Mouse (Mus musculus) macrophage (primary cell): ENCODE results near the gene Gm49333. TPM values are rescaled to one million over a fixed set of nuclear protein-coding genes. Genes with fewer than 3 reads are reported as not detected.

Experiments used
- H3K27ac ChIP-seq: fragments of 350-480 bp; formaldehyde crosslinking; 2 replicates; pipeline ENCODE4 v1.9.0; 2021
- H3K36me3 ChIP-seq: fragments of 350-480 bp; formaldehyde crosslinking; 2 replicates; pipeline ENCODE4 v1.9.0; 2021; ENCODE audit errors: inconsistent target
- H3K4me3 ChIP-seq: fragments of 350-480 bp; formaldehyde crosslinking; 2 replicates; pipeline ENCODE4 v1.9.0; 2021; ENCODE audit errors: inconsistent target
- H3K79me2 ChIP-seq: fragments of 350-480 bp; formaldehyde crosslinking; 2 replicates; pipeline ENCODE4 v1.9.0; 2021; ENCODE audit errors: inconsistent target
- WGBS: methylation state at CpG from one replicate; pipeline ENCODE4 v1.1.7; 2026; ENCODE audit warnings: inconsistent platforms; ENCODE audit not compliant: missing documents; 5-methylcytosine and 5-hydroxymethylcytosine counted together
- polyA plus RNA-seq: library from polyadenylated mRNA; stranded (reverse); fragments of 250-400 nt; gene quantifications from 3 replicates; pipeline ENCODE4 v1.2.4, GENCODE M21; 2018; ENCODE audit warnings: inconsistent platforms
- total RNA-seq, 78 experiments: library from RNA; depleted of rRNA; stranded (reverse); fragments of 250-400 nt; gene quantifications; 1 replicate in 9 of 78; 2 replicates in 24 of 78; 3 replicates in 43 of 78; 4 replicates in 2 of 78; pipeline ENCODE4 v1.2.4; 2018; ENCODE audit warnings: inconsistent platforms in 56 of 78

The Gm49333 gene
- not detected for total RNA-seq (2018; cell fraction: chromatin; rRNA removed)
- total RNA-seq (2018; cell fraction: cytosol; rRNA removed): under 1 TPM in 3 of 26 experiments, not detected in 23; 0.04 to 0.06 (median 0.06) TPM
- under 1 TPM in 1 of 26 experiments, not detected in 25; 0.30 TPM for total RNA-seq (2018; cell fraction: nucleus; rRNA removed)
- not detected in 3 replicates for polyA plus RNA-seq

GRCm38 (mm10) chr16:20611357-20612227, at the start of gene Gm49333, which contains the start of the genes Eef1akmt4 and Alg3:
Gene Gm49333 (plus strand): TSS chr16:20611610.
Gene Eef1akmt4 (plus strand): TSS chr16:20611593.
Gene Alg3 (minus strand): TSS chr16:20611735.
- Histone ChIP-seq H3K36me3 (peaks cover 5% of the 10 kb centered on the region), H3K27ac (peak within 1 kb of the TSS; percentile 34), H3K4me3 (peak within 1 kb of the TSS; percentile 82), H3K79me2 (peaks cover 20% of the 10 kb centered on the region; the same call in 1 of the 2 replicates)
- 1% methylated on average over 41 of the region's 41 CpGs for WGBS

GRCm38 (mm10) chr16:20565075-20565474, 46.3 kb upstream of the Gm49333 start:
- WGBS: 42% methylated on average over 1 of the region's 1 CpGs
- Histone ChIP-seq H3K27ac (no peak overlapping the region), H3K4me3 (no peak overlapping the region), H3K79me2 (no peaks in the 10 kb centered on the region), H3K36me3 (peaks cover 21% of the 10 kb centered on the region; the same call in 1 of the 2 replicates)

- H3K36me3 ChIP-seq: no peaks in the 10 kb centered on the region
- H3K4me3 ChIP-seq: no peak within 1 kb of the TSS
- no peaks in the 10 kb centered on the region for H3K79me2 ChIP-seq
- H3K27ac ChIP-seq: no peak within 1 kb of the TSS
- WGBS: 5% methylated on average over 24 of the region's 24 CpGs
Measured at GRCm38 (mm10) chr16:20589366-20589938, 22.0 kb upstream of the Gm49333 start, which contains the start of gene Vwa5b2. Gene Vwa5b2 (plus strand): TSS chr16:20589471.

GRCm38 (mm10) chr16:20589939-20590679, 21.3 kb upstream of the Gm49333 start:
- WGBS: 2% methylated on average over 36 of the region's 39 CpGs
- Histone ChIP-seq H3K36me3 (no peaks in the 10 kb centered on the region), H3K79me2 (no peaks in the 10 kb centered on the region), H3K27ac (no peak overlapping the region), H3K4me3 (no peak overlapping the region)

- WGBS: 2% methylated on average over 10 of the region's 17 CpGs
- H3K36me3 ChIP-seq: no peaks in the 10 kb centered on the region
- no peaks in the 10 kb centered on the region for H3K79me2 ChIP-seq
- no peak overlapping the region for H3K4me3 ChIP-seq
- H3K27ac ChIP-seq: no peak overlapping the region
Measured at GRCm38 (mm10) chr16:20590680-20591038, 20.8 kb upstream of the Gm49333 start.

- no peaks in the 10 kb centered on the region for H3K79me2 ChIP-seq
- H3K27ac ChIP-seq: no peak overlapping the region
- no peak overlapping the region for H3K4me3 ChIP-seq
- H3K36me3 ChIP-seq: no peaks in the 10 kb centered on the region
- WGBS: 8% methylated on average over 48 of the region's 48 CpGs
Measured at GRCm38 (mm10) chr16:20591076-20591705, 20.2 kb upstream of the Gm49333 start.

- H3K4me3 ChIP-seq: no peak overlapping the region
- H3K79me2 ChIP-seq: no peaks in the 10 kb centered on the region
- no peaks in the 10 kb centered on the region for H3K36me3 ChIP-seq
- H3K27ac ChIP-seq: no peak overlapping the region
- 93% methylated on average over 7 of the region's 7 CpGs for WGBS
Measured at GRCm38 (mm10) chr16:20595060-20595673, 16.2 kb upstream of the Gm49333 start.

GRCm38 (mm10) chr16:20595737-20596136, 15.7 kb upstream of the Gm49333 start:
- no peak overlapping the region for H3K27ac ChIP-seq

GRCm38 (mm10) chr16:20596687-20597441, 14.5 kb upstream of the Gm49333 start:
- no peaks in the 10 kb centered on the region for H3K79me2 ChIP-seq
- WGBS: 70% methylated on average over 5 of the region's 7 CpGs
- no peak overlapping the region for H3K27ac ChIP-seq
- no peaks in the 10 kb centered on the region for H3K36me3 ChIP-seq
- H3K4me3 ChIP-seq: no peak overlapping the region

More at GRCm38 (mm10) chr16:20595737-20596136, 15.7 kb upstream of the Gm49333 start:
- Histone ChIP-seq H3K79me2 (no peaks in the 10 kb centered on the region), H3K36me3 (no peaks in the 10 kb centered on the region), H3K4me3 (no peak overlapping the region)
- WGBS: 83% methylated on average over 4 of the region's 4 CpGs

GRCm38 (mm10) chr16:20600511-20600910, 10.9 kb upstream of the Gm49333 start:
- WGBS: 77% methylated on average over 5 of the region's 5 CpGs
- H3K27ac ChIP-seq: no peak overlapping the region

GRCm38 (mm10) chr16:20604705-20605104, 6.7 kb upstream of the Gm49333 start:
- no peak overlapping the region for H3K4me3 ChIP-seq
- H3K79me2 ChIP-seq: peaks cover 8% of the 10 kb centered on the region; the same call in 1 of the 2 replicates
- H3K27ac ChIP-seq: no peak overlapping the region
- H3K36me3 ChIP-seq: peaks cover 26% of the 10 kb centered on the region
- WGBS: 78% methylated on average over 9 of the region's 9 CpGs

More at GRCm38 (mm10) chr16:20600511-20600910, 10.9 kb upstream of the Gm49333 start:
- H3K36me3 ChIP-seq: peaks cover 10% of the 10 kb centered on the region; the same call in 1 of the 2 replicates
- H3K4me3 ChIP-seq: no peak overlapping the region
- H3K79me2 ChIP-seq: no peaks in the 10 kb centered on the region

- peak overlapping the region; percentile 34 for H3K27ac ChIP-seq
- peaks cover 13% of the 10 kb centered on the region for H3K36me3 ChIP-seq
- H3K79me2 ChIP-seq: peaks cover 20% of the 10 kb centered on the region; the same call in 1 of the 2 replicates
- under 1% methylated on average over 28 of the region's 28 CpGs for WGBS
- H3K4me3 ChIP-seq: peak overlapping the region; percentile 82
Measured at GRCm38 (mm10) chr16:20610501-20611356, 681 bp upstream of the Gm49333 start.
